Mouse (Mus musculus) kidney, postnatal 10 days (tissue): ENCODE results near the gene Rrp1.
A peak's percentile ranks its signal among the peaks of the same experiment; 100 is the strongest.
"Not testable (repeated sequence)": the region's sequence is repeated elsewhere in the genome, so short reads cannot be mapped to it uniquely, and the experiment has no call there.

Experiments
- DNase-seq: peaks from one replicate; pipeline ENCODE4 v3.0.0; 2021; ENCODE audit warnings: mixed read lengths

Gene Rrp1

GRCm38 (mm10) chr10:78425181-78426041, 12.6 kb upstream of the Rrp1 start, which contains the start of gene Cstb:
Gene Cstb (plus strand): TSS chr10:78425669.
- peak; percentile 90 for DNase-seq

- DNase-seq = no peak
Measured at GRCm38 (mm10) chr10:78422614-78423013, 9.8 kb upstream of the Rrp1 start.

- DNase-seq = no peak
Measured at GRCm38 (mm10) chr10:78420929-78421328, 8.1 kb upstream of the Rrp1 start.

GRCm38 (mm10) chr10:78418791-78419190, 5.9 kb upstream of the Rrp1 start:
- no peak for DNase-seq

- DNase-seq = no peak
Measured at GRCm38 (mm10) chr10:78417888-78418287, 5.0 kb upstream of the Rrp1 start.

- DNase-seq = not testable (repeated sequence)
Measured at GRCm38 (mm10) chr10:78414936-78415335, 2.1 kb upstream of the Rrp1 start.

GRCm38 (mm10) chr10:78413152-78413520, 293 bp upstream of the Rrp1 start:
- no peak for DNase-seq

- DNase-seq = no peak
Measured at GRCm38 (mm10) chr10:78411851-78412250, 992 bp downstream of the Rrp1 start.

- no peak for DNase-seq
Measured at GRCm38 (mm10) chr10:78409035-78409788, 3.6 kb downstream of the Rrp1 start.

GRCm38 (mm10) chr10:78407132-78407531, 5.7 kb downstream of the Rrp1 start:
- DNase-seq = no peak

- no peak for DNase-seq
Measured at GRCm38 (mm10) chr10:78406152-78406551, 6.7 kb downstream of the Rrp1 start.

GRCm38 (mm10) chr10:78402301-78402922, 10.4 kb downstream of the Rrp1 start:
- DNase-seq = no peak

GRCm38 (mm10) chr10:78401127-78401526, 11.7 kb downstream of the Rrp1 start:
- no peak for DNase-seq

GRCm38 (mm10) chr10:78399090-78399657, 13.7 kb downstream of the Rrp1 start:
- DNase-seq = peak; percentile 74

GRCm38 (mm10) chr10:78396625-78396885, 16.3 kb downstream of the Rrp1 start:
- DNase-seq = no peak

GRCm38 (mm10) chr10:78395819-78396624, 16.8 kb downstream of the Rrp1 start:
- DNase-seq = peak; percentile 98

- no peak for DNase-seq
Measured at GRCm38 (mm10) chr10:78395377-78395776, 17.5 kb downstream of the Rrp1 start.

- DNase-seq = peak; percentile 90
Measured at GRCm38 (mm10) chr10:78392072-78392471, 20.8 kb downstream of the Rrp1 start.

- DNase-seq = no peak
Measured at GRCm38 (mm10) chr10:78390982-78391470, 21.8 kb downstream of the Rrp1 start.

GRCm38 (mm10) chr10:78388216-78388980, 24.4 kb downstream of the Rrp1 start:
- no peak for DNase-seq

GRCm38 (mm10) chr10:78385520-78385919, 27.3 kb downstream of the Rrp1 start:
- no peak for DNase-seq

- no peak for DNase-seq
Measured at GRCm38 (mm10) chr10:78383567-78383966, 29.3 kb downstream of the Rrp1 start.
